Mouse (Mus musculus) CH12.LX (cell line): ENCODE measurements around the gene Camta1. TPM values are rescaled to one million over a fixed set of nuclear protein-coding genes. Genes with fewer than 3 reads are reported as not detected.

Experiments used
- DNase-seq: peaks from one replicate; pipeline ENCODE4 v3.0.0-alpha.2; 2013; ENCODE audit errors: extremely low read depth
- H3K27ac ChIP-seq: 2 replicates; pipeline ENCODE4 v1.5.1; 2012; ENCODE audit warnings: low read depth, mild to moderate bottlenecking, control low read depth, moderate library complexity; ENCODE audit not compliant: insufficient read depth
- H3K27me3 ChIP-seq: replicated peaks from 2 replicates; pipeline ENCODE3; 2012; ENCODE audit warnings: inconsistent platforms
- H3K36me3 ChIP-seq, 2 experiments: replicated peaks in 1 of 2; 2 replicates each; pipeline versions ENCODE3 to v1.6.1; 2012; ENCODE audit warnings: inconsistent platforms in 1 of 2, low read length in 1 of 2, mild to moderate bottlenecking in 1 of 2, mixed read lengths in 1 of 2, moderate library complexity in 1 of 2; ENCODE audit not compliant: control insufficient read depth in 1 of 2, insufficient read depth in 1 of 2
- H3K4me1 ChIP-seq, 2 experiments: 2 replicates each; pipeline ENCODE4 v1.6.1; 2012; ENCODE audit warnings: inconsistent platforms in 1 of 2, moderate library complexity in 1 of 2; ENCODE audit not compliant: insufficient read depth in 2 of 2, control insufficient read depth in 1 of 2
- H3K4me2 ChIP-seq: 2 replicates; pipeline ENCODE4 v1.6.1; 2012; ENCODE audit warnings: low read depth, mild to moderate bottlenecking, control low read depth; ENCODE audit not compliant: poor library complexity, insufficient read depth, severe bottlenecking
- H3K4me3 ChIP-seq, 3 experiments: fragments of 150-350 bp in 1 of 3; sonication (generic) in 1 of 3; replicated peaks in 1 of 3; 2 replicates each; pipeline versions ENCODE3 to v1.5.1; 2011 to 2012; ENCODE audit warnings: low read depth in 2 of 3, low read length in 2 of 3, mild to moderate bottlenecking in 2 of 3, moderate library complexity in 2 of 3, control low read depth in 1 of 3, improper control_type of control experiment in 1 of 3, inconsistent platforms in 1 of 3, mixed read lengths in 1 of 3; ENCODE audit not compliant: poor library complexity in 1 of 3
- H3K79me2 ChIP-seq: replicated peaks from 2 replicates; pipeline ENCODE4 v1.6.1; 2012; ENCODE audit warnings: mild to moderate bottlenecking, moderate library complexity; ENCODE audit not compliant: control insufficient read depth, poor library complexity, insufficient read depth, severe bottlenecking; ENCODE audit errors: extremely low read depth
- H3K9ac ChIP-seq: 2 replicates; pipeline ENCODE4 v1.6.1; 2012; ENCODE audit warnings: low read depth, mild to moderate bottlenecking, control low read depth, moderate library complexity; ENCODE audit not compliant: insufficient read depth
- H3K9me3 ChIP-seq: replicated peaks from 2 replicates; pipeline ENCODE3; 2012; ENCODE audit warnings: low read length, inconsistent platforms, mixed read lengths
- BHLHE40 ChIP-seq: IDR thresholded peaks from 2 replicates; pipeline ENCODE4 v1.6.1; 2011; ENCODE audit warnings: mild to moderate bottlenecking, low read depth, low read length, improper control_type of control experiment
- CTCF ChIP-seq, 2 experiments: IDR thresholded peaks in 1 of 2; conservative IDR thresholded peaks in 1 of 2; 2 replicates each; pipeline ENCODE4 v1.5.1; 2011 to 2012; ENCODE audit warnings: low read depth in 2 of 2, low read length in 2 of 2, improper control_type of control experiment in 1 of 2, inconsistent platforms in 1 of 2, mild to moderate bottlenecking in 1 of 2, moderate library complexity in 1 of 2
- E2F4 ChIP-seq: IDR thresholded peaks from 2 replicates; pipeline ENCODE4 v1.6.1; 2011; ENCODE audit warnings: low read depth, low read length, improper control_type of control experiment; ENCODE audit not compliant: insufficient replicate concordance
- ELF1 ChIP-seq: IDR thresholded peaks from 2 replicates; pipeline ENCODE4 v1.6.1; 2014; ENCODE audit warnings: low read depth, mild to moderate bottlenecking, inconsistent platforms, low read length, improper control_type of control experiment
- EP300 ChIP-seq: IDR thresholded peaks from 2 replicates; pipeline ENCODE4 v1.6.1; 2011; ENCODE audit warnings: low read length, improper control_type of control experiment
- HCFC1 ChIP-seq: IDR thresholded peaks from 2 replicates; pipeline ENCODE4 v1.6.1; 2012; ENCODE audit warnings: low read depth, mild to moderate bottlenecking, inconsistent platforms, low read length, improper control_type of control experiment
- JUN ChIP-seq: IDR thresholded peaks from 2 replicates; pipeline ENCODE4 v1.6.1; 2011; ENCODE audit warnings: low read depth, mild to moderate bottlenecking, low read length, improper control_type of control experiment, moderate library complexity; ENCODE audit not compliant: insufficient read depth
- JUND ChIP-seq: conservative IDR thresholded peaks from 2 replicates; pipeline ENCODE4 v1.6.1; 2011; ENCODE audit warnings: low read depth, low read length, improper control_type of control experiment
- KAT2A ChIP-seq: IDR thresholded peaks from 2 replicates; pipeline ENCODE4 v1.6.1; 2012; ENCODE audit warnings: low read length, improper control_type of control experiment, inconsistent platforms; ENCODE audit not compliant: insufficient replicate concordance
- MAX ChIP-seq: IDR thresholded peaks from 2 replicates; pipeline ENCODE4 v1.6.1; 2011; ENCODE audit warnings: low read length, improper control_type of control experiment
- MEF2A ChIP-seq: IDR thresholded peaks from 2 replicates; pipeline ENCODE4 v1.6.1; 2014; ENCODE audit warnings: low read depth, mild to moderate bottlenecking, inconsistent platforms, low read length, improper control_type of control experiment, borderline replicate concordance
- MXI1 ChIP-seq: IDR thresholded peaks from 2 replicates; pipeline ENCODE4 v1.6.1; 2011; ENCODE audit warnings: mild to moderate bottlenecking, low read depth, low read length, improper control_type of control experiment
- MYC ChIP-seq: IDR thresholded peaks from 2 replicates; pipeline ENCODE4 v1.6.1; 2011; ENCODE audit warnings: low read depth, mild to moderate bottlenecking, improper control_type of control experiment, low read length
- NELFE ChIP-seq: IDR thresholded peaks from 2 replicates; pipeline ENCODE4 v1.6.1; 2011; ENCODE audit warnings: low read depth, low read length, improper control_type of control experiment
- NRF1 ChIP-seq: IDR thresholded peaks from 2 replicates; pipeline ENCODE4 v1.6.1; 2014; ENCODE audit warnings: low read depth, mild to moderate bottlenecking, inconsistent platforms, low read length, improper control_type of control experiment, moderate library complexity
- PAX5 ChIP-seq: IDR thresholded peaks from 2 replicates; pipeline ENCODE4 v1.6.1; 2012; ENCODE audit warnings: low read length, inconsistent platforms, mixed read lengths
- POLR2AphosphoS2 ChIP-seq: IDR thresholded peaks from 2 replicates; pipeline ENCODE4 v1.6.1; 2011; ENCODE audit warnings: low read depth, low read length, improper control_type of control experiment
- SIN3A ChIP-seq: IDR thresholded peaks from 2 replicates; pipeline ENCODE4 v1.6.1; 2012; ENCODE audit warnings: low read length, improper control_type of control experiment, inconsistent platforms
- SMC3 ChIP-seq: IDR thresholded peaks from 2 replicates; pipeline ENCODE4 v1.6.1; 2011; ENCODE audit warnings: low read depth, low read length, improper control_type of control experiment
- TBP ChIP-seq: conservative IDR thresholded peaks from 2 replicates; pipeline ENCODE4 v1.6.1; 2011; ENCODE audit warnings: low read depth, low read length, improper control_type of control experiment
- TCF12 ChIP-seq: IDR thresholded peaks from 2 replicates; pipeline ENCODE4 v1.6.1; 2014; ENCODE audit warnings: low read depth, mild to moderate bottlenecking, inconsistent platforms, low read length, improper control_type of control experiment
- UBTF ChIP-seq: IDR thresholded peaks from 2 replicates; pipeline ENCODE4 v1.6.1; 2012; ENCODE audit warnings: low read depth, mild to moderate bottlenecking, inconsistent platforms, low read length, improper control_type of control experiment, moderate library complexity
- USF1 ChIP-seq: IDR thresholded peaks from 2 replicates; pipeline ENCODE4 v1.6.1; 2014; ENCODE audit warnings: low read depth, mild to moderate bottlenecking, inconsistent platforms, low read length, improper control_type of control experiment
- USF2 ChIP-seq: conservative IDR thresholded peaks from 2 replicates; pipeline ENCODE4 v1.6.1; 2011; ENCODE audit warnings: low read depth, low read length, improper control_type of control experiment
- ZC3H11A ChIP-seq: IDR thresholded peaks from 2 replicates; pipeline ENCODE4 v1.6.1; 2012; ENCODE audit warnings: low read depth, mild to moderate bottlenecking, inconsistent platforms, low read length, improper control_type of control experiment
- ZMIZ1 ChIP-seq: IDR thresholded peaks from 2 replicates; pipeline ENCODE4 v1.6.1; 2012; ENCODE audit warnings: low read depth, mild to moderate bottlenecking, inconsistent platforms, low read length, improper control_type of control experiment
- ZNF384 ChIP-seq: IDR thresholded peaks from 2 replicates; pipeline ENCODE4 v1.6.1; 2012; ENCODE audit warnings: low read depth, low read length, improper control_type of control experiment, inconsistent platforms
- dilution Hi-C: fragments of 300-500 bp; cut with MboI; formaldehyde crosslinking; loops from 2 replicates; pipeline ENCODE4 v1.14.3; 2020; ENCODE audit warnings: low sequenced_read_pairs; ENCODE audit not compliant: extremely low pct_unique_long_range_greater_than_20kb, extremely low pct_ligation_motif_present
- in situ Hi-C: fragments of 300-500 bp; cut with MboI; formaldehyde crosslinking; loops from 3 replicates; pipeline ENCODE4 v1.14.3; 2019; ENCODE audit warnings: low sequenced_read_pairs, low pct_ligation_motif_present, low pct_unique_long_range_greater_than_20kb, mixed read lengths
- polyA plus RNA-seq: library from polyadenylated mRNA; unstranded; fragments of >175 nt; gene quantifications from 2 replicates; pipeline ENCODE4 v1.2.1, GENCODE M21; 2012; ENCODE audit warnings: low read depth; ENCODE audit not compliant: insufficient read length
- total RNA-seq, 2 experiments: library from RNA; depleted of rRNA; stranded (reverse); fragments of 300-350 nt in 1 of 2; fragments of >200 nt in 1 of 2; gene quantifications; 2 replicates each; pipeline ENCODE4 v1.2.3; 2012 to 2014

Camta1 gene
- total and polyA plus RNA-seq, 3 experiments, result 9.9 to 32.5 (median 15.3) TPM

DNA sequence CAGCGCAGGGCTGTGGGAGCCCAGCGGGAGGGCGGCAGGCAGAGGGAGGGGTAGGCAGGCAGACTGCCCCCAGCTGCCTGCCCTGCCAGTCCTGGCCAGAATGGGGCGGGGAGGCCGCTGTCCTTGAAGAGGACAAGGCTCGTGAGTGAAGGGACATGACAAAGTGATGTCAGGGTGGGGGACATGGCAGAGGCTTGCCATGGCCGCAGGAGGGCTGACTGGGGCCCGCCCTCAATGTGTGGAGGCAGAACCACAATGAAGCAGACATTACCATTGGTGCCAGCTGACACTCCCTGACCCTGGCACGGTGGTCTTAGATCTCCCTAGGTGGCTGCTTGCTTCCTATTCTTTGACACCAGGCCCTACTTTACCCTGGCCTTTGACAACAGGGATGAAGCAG, 635.2 kb downstream of the Camta1 start:
- no peaks in the 10 kb centered on the region for H3K27me3 ChIP-seq
- DNase-seq, result no peak
- dilution Hi-C loops, result no loop called here
- TF ChIP-seq POLR2AphosphoS2 (no peak), EP300 (no peak), KAT2A (no peak), PAX5 (no peak), ZNF384 (no peak), TCF12 (no peak), USF1 (no peak), MAX (no peak), NELFE (no peak), E2F4 (no peak), SMC3 (no peak), MYC (no peak), JUN (no peak), NRF1 (no peak)
- H3K9ac ChIP-seq, result no peak overlapping the region
- H3K4me3 ChIP-seq, result no peak overlapping the region
- no peaks in the 10 kb centered on the region for H3K79me2 ChIP-seq
- no peaks in the 10 kb centered on the region for H3K36me3 ChIP-seq
- H3K9me3 ChIP-seq, result peaks cover 98% of the 10 kb centered on the region
- no peak overlapping the region for H3K27ac ChIP-seq
- no peak overlapping the region for H3K4me2 ChIP-seq
- in situ Hi-C loops, result no loop called here
- no peaks in the 10 kb centered on the region for H3K4me1 ChIP-seq

DNA sequence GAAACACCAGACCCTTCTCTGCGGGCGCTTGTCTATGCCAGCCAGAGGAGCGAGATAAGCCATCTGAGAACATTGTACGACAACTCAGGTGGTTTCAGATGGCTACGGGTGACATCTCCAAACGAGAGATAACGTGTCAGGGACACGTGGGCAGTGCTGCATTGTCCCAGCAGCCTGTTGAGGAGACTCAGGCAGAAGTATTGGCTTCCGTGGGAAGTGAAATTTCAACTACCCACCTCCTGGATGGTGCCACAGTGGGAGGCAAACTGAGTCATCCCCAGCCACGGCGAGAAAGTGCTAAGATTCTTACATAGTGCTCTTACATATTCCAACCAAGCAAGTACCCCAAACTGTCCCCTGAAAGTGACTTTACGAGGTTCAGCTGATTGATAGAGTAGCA, 637.7 kb downstream of the Camta1 start:
- in situ Hi-C loops, result no loop called here
- peaks cover 98% of the 10 kb centered on the region for H3K9me3 ChIP-seq
- DNase-seq, result no peak
- H3K79me2 ChIP-seq, result no peaks in the 10 kb centered on the region
- no peak overlapping the region for H3K4me3 ChIP-seq
- H3K9ac ChIP-seq, result no peak overlapping the region
- no peak overlapping the region for H3K27ac ChIP-seq
- H3K36me3 ChIP-seq, result no peaks in the 10 kb centered on the region
- H3K4me2 ChIP-seq, result no peak overlapping the region
- H3K27me3 ChIP-seq, result no peaks in the 10 kb centered on the region
- H3K4me1 ChIP-seq, result no peaks in the 10 kb centered on the region
- TF ChIP-seq MAX (no peak), ELF1 (no peak), MEF2A (no peak), E2F4 (no peak), USF1 (no peak), SIN3A (no peak), UBTF (no peak), EP300 (no peak), TBP (no peak), USF2 (no peak), MXI1 (no peak), ZNF384 (no peak), JUN (no peak), JUND (no peak), CTCF (conservative IDR thresholded peaks at IDR 0.05 in 1 of 2, IDR thresholded peaks at IDR 0.05 in 1 of 2; ENCODE audit: low read depth in 2 of 2, low read length in 2 of 2) (no peak), ZMIZ1 (no peak), POLR2AphosphoS2 (no peak), HCFC1 (no peak), BHLHE40 (no peak), ZC3H11A (no peak)
- TF ChIP-seq, all 38 proteins: peak for 0
- dilution Hi-C loops, result no loop called here
